Mouse (Mus musculus): ENCODE measurements around the gene Gm13691. TPM values are rescaled to one million over a fixed set of nuclear protein-coding genes. Genes with fewer than 3 reads are reported as not detected.
"Not testable (repeated sequence)": the region's sequence is repeated elsewhere in the genome, so short reads cannot be mapped to it uniquely, and the experiment has no call there.

The Gm13691 gene
- not detected in 2 replicates for polyA plus RNA-seq (2015; fragmentation: Nextera tagmentation; extraction: Ambion mirVana)

GRCm38 (mm10) chr2:83990253-83990652, at the start of gene Gm13691:
Gene Gm13691, plus strand, starts transcription at chr2:83990553.
- DNase-seq; H3K27me3 ChIP-seq (ENCODE audit: insufficient read depth, low read length); H3K4me2 ChIP-seq (ENCODE audit: low read depth, low read length); H3K4me1 ChIP-seq (ENCODE audit: insufficient read depth); ATAC-seq; H3K9ac ChIP-seq (replicated peaks); H3K9me3 ChIP-seq (ENCODE audit: low read length); H3K27ac ChIP-seq (ENCODE audit: low read depth); H3K36me3 ChIP-seq (replicated peaks; ENCODE audit: insufficient read depth, low read length); H3K4me3 ChIP-seq (ENCODE audit: low read depth, low read length): not testable (repeated sequence)
- no CpG with 5 or more reads among the region's 6 CpGs for WGBS (ENCODE audit: insufficient replicate concordance)

GRCm38 (mm10) chr2:83940931-83941361, 49.4 kb upstream of the Gm13691 start, which contains the start of gene Zswim2:
Gene Zswim2, minus strand, starts transcription at chr2:83941228.
- TF ChIP-seq CTCF (IDR thresholded peaks at IDR 0.05; ENCODE audit: low read depth) (no peak), EP300 (IDR thresholded peaks at IDR 0.05; ENCODE audit: low read depth) (no peak)
- Histone ChIP-seq H3K36me3 (replicated peaks; ENCODE audit: insufficient read depth, low read length) (no peaks in the 10 kb centered on the region), H3K4me2 (ENCODE audit: low read depth, low read length) (peak within 1 kb of the TSS; percentile 55), H3K27ac (ENCODE audit: low read depth) (no peak within 1 kb of the TSS), H3K4me3 (ENCODE audit: low read depth, low read length) (no peak within 1 kb of the TSS), H3K27me3 (ENCODE audit: insufficient read depth, low read length) (no peaks in the 10 kb centered on the region), H3K4me1 (ENCODE audit: insufficient read depth) (peaks cover 4% of the 10 kb centered on the region), H3K9ac (replicated peaks) (no peak within 1 kb of the TSS), H3K9me3 (ENCODE audit: low read length) (no peaks in the 10 kb centered on the region)
- WGBS (ENCODE audit: insufficient replicate concordance) = 2% methylated on average over 20 of the region's 20 CpGs
- ATAC-seq = peak; percentile 31; the same call in 1 of the 2 replicates
- peak; percentile 22 for DNase-seq

GRCm38 (mm10) chr2:83941378-83941777, 49.0 kb upstream of the Gm13691 start:
- TF ChIP-seq CTCF (IDR thresholded peaks at IDR 0.05; ENCODE audit: low read depth) (no peak), EP300 (IDR thresholded peaks at IDR 0.05; ENCODE audit: low read depth) (no peak)
- ATAC-seq (no peak), DNase-seq (no peak)
- Histone ChIP-seq H3K4me2 (ENCODE audit: low read depth, low read length) (peak overlapping the region; percentile 55), H3K4me1 (ENCODE audit: insufficient read depth) (peaks cover 4% of the 10 kb centered on the region), H3K9ac (replicated peaks) (no peak overlapping the region), H3K27me3 (ENCODE audit: insufficient read depth, low read length) (no peaks in the 10 kb centered on the region), H3K9me3 (ENCODE audit: low read length) (no peaks in the 10 kb centered on the region), H3K27ac (ENCODE audit: low read depth) (no peak overlapping the region), H3K4me3 (ENCODE audit: low read depth, low read length) (no peak overlapping the region), H3K36me3 (replicated peaks; ENCODE audit: insufficient read depth, low read length) (no peaks in the 10 kb centered on the region)
- 28% methylated on average over 3 of the region's 3 CpGs for WGBS (ENCODE audit: insufficient replicate concordance)

- 25% methylated on average over 4 of the region's 4 CpGs for WGBS (ENCODE audit: insufficient replicate concordance)
- Histone ChIP-seq H3K4me2 (ENCODE audit: low read depth, low read length) (no peak overlapping the region), H3K9ac (replicated peaks) (no peak overlapping the region), H3K4me1 (ENCODE audit: insufficient read depth) (peaks cover 4% of the 10 kb centered on the region), H3K27ac (ENCODE audit: low read depth) (no peak overlapping the region), H3K4me3 (ENCODE audit: low read depth, low read length) (no peak overlapping the region), H3K27me3 (ENCODE audit: insufficient read depth, low read length) (no peaks in the 10 kb centered on the region), H3K36me3 (replicated peaks; ENCODE audit: insufficient read depth, low read length) (no peaks in the 10 kb centered on the region), H3K9me3 (ENCODE audit: low read length) (no peaks in the 10 kb centered on the region)
- no peak for DNase-seq
- no peak for TF ChIP-seq EP300 (IDR thresholded peaks at IDR 0.05; ENCODE audit: low read depth)
- no peak for TF ChIP-seq CTCF (IDR thresholded peaks at IDR 0.05; ENCODE audit: low read depth)
- ATAC-seq = no peak
Observed at GRCm38 (mm10) chr2:83941792-83942191, 48.6 kb upstream of the Gm13691 start.

- H3K27me3 ChIP-seq (ENCODE audit: insufficient read depth, low read length); ATAC-seq; H3K36me3 ChIP-seq (replicated peaks; ENCODE audit: insufficient read depth, low read length); H3K4me2 ChIP-seq (ENCODE audit: low read depth, low read length); H3K27ac ChIP-seq (ENCODE audit: low read depth); H3K9ac ChIP-seq (replicated peaks); H3K4me3 ChIP-seq (ENCODE audit: low read depth, low read length); DNase-seq; H3K4me1 ChIP-seq (ENCODE audit: insufficient read depth); H3K9me3 ChIP-seq (ENCODE audit: low read length): not testable (repeated sequence)
- WGBS (ENCODE audit: insufficient replicate concordance) = no CpG with 5 or more reads among the region's 6 CpGs
Observed at GRCm38 (mm10) chr2:83955393-83955792, 35.0 kb upstream of the Gm13691 start, which contains the start of gene Gm13698. Gene Gm13698, plus strand, starts transcription at chr2:83955693.

GRCm38 (mm10) chr2:83961203-83961602, 29.1 kb upstream of the Gm13691 start, which contains the start of gene Gm13693:
Gene Gm13693, plus strand, starts transcription at chr2:83961503.
- not testable (repeated sequence) for H3K36me3 ChIP-seq (replicated peaks; ENCODE audit: insufficient read depth, low read length); ATAC-seq; H3K4me2 ChIP-seq (ENCODE audit: low read depth, low read length); H3K9ac ChIP-seq (replicated peaks); H3K4me3 ChIP-seq (ENCODE audit: low read depth, low read length); DNase-seq; H3K27ac ChIP-seq (ENCODE audit: low read depth); H3K27me3 ChIP-seq (ENCODE audit: insufficient read depth, low read length); H3K9me3 ChIP-seq (ENCODE audit: low read length); H3K4me1 ChIP-seq (ENCODE audit: insufficient read depth)
- WGBS (ENCODE audit: insufficient replicate concordance) = no CpG with 5 or more reads among the region's 6 CpGs

- not testable (repeated sequence) for H3K4me2 ChIP-seq (ENCODE audit: low read depth, low read length); H3K36me3 ChIP-seq (replicated peaks; ENCODE audit: insufficient read depth, low read length); H3K9ac ChIP-seq (replicated peaks); ATAC-seq; H3K4me3 ChIP-seq (ENCODE audit: low read depth, low read length); DNase-seq; H3K4me1 ChIP-seq (ENCODE audit: insufficient read depth); H3K27me3 ChIP-seq (ENCODE audit: insufficient read depth, low read length); H3K9me3 ChIP-seq (ENCODE audit: low read length); H3K27ac ChIP-seq (ENCODE audit: low read depth)
- WGBS (ENCODE audit: insufficient replicate concordance) = no CpG with 5 or more reads among the region's 6 CpGs
Observed at GRCm38 (mm10) chr2:83967013-83967412, 23.3 kb upstream of the Gm13691 start, which contains the start of gene Gm13695. Gene Gm13695, plus strand, starts transcription at chr2:83967313.

- not testable (repeated sequence) for H3K27me3 ChIP-seq (ENCODE audit: insufficient read depth, low read length); H3K9me3 ChIP-seq (ENCODE audit: low read length); H3K27ac ChIP-seq (ENCODE audit: low read depth); H3K9ac ChIP-seq (replicated peaks); H3K4me2 ChIP-seq (ENCODE audit: low read depth, low read length); ATAC-seq; DNase-seq; H3K4me1 ChIP-seq (ENCODE audit: insufficient read depth); H3K4me3 ChIP-seq (ENCODE audit: low read depth, low read length); H3K36me3 ChIP-seq (replicated peaks; ENCODE audit: insufficient read depth, low read length)
- WGBS (ENCODE audit: insufficient replicate concordance) = no CpG with 5 or more reads among the region's 6 CpGs
Observed at GRCm38 (mm10) chr2:83972823-83973222, 17.5 kb upstream of the Gm13691 start, which contains the start of gene Gm13696. Gene Gm13696, plus strand, starts transcription at chr2:83973123.

GRCm38 (mm10) chr2:83978633-83979032, 11.7 kb upstream of the Gm13691 start, which contains the start of gene Gm13694:
Gene Gm13694, plus strand, starts transcription at chr2:83978933.
- not testable (repeated sequence) for H3K4me3 ChIP-seq (ENCODE audit: low read depth, low read length); H3K27ac ChIP-seq (ENCODE audit: low read depth); H3K36me3 ChIP-seq (replicated peaks; ENCODE audit: insufficient read depth, low read length); ATAC-seq; H3K27me3 ChIP-seq (ENCODE audit: insufficient read depth, low read length); H3K9me3 ChIP-seq (ENCODE audit: low read length); DNase-seq; H3K4me2 ChIP-seq (ENCODE audit: low read depth, low read length); H3K4me1 ChIP-seq (ENCODE audit: insufficient read depth); H3K9ac ChIP-seq (replicated peaks)
- WGBS (ENCODE audit: insufficient replicate concordance) = no CpG with 5 or more reads among the region's 6 CpGs
